Mouse (Mus musculus): Measurements from ENCODE around the gene Parvg. TPM values are rescaled to one million over a fixed set of nuclear protein-coding genes. Genes with fewer than 3 reads are reported as not detected.

Gene Parvg
- polyA plus RNA-seq, 1 experiment = 5.6 TPM

DNA sequence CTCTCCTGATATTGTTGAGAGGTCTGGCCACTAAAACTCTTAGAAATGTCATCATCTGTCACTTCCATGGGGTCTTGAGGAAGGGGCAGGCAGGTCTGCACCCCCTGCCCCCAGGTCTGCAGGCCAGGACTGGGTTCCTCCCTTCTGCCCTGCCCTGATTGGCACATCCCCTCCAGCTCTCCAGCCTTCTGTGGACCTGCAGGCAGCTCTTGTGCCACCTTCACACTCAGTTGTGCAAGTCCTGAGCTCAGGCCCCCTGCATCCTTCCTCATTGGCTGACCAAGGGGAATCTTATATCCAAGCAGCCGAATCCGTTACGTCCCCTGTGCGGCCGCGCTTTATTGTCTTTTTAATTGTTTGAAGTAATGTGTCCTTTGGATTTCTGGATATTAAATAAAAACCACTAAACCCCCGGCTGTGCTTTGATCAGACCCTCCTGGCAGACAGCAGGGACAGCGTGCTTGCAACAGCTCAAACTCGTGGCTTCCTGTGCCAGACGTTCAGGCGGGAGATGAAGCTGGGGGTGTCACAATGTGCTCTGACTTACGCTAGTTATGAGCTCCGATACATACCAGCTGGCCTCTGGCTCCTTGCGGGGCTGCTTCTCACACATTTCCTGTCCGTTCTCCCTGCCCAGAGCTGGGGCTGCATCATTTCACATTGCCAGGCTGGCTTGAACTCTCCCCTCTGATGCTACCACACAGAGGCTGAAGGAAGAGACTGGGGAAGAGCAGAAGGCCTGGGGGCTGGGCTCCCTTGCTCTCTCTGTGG lies 8.4 kb upstream of the Parvg start:
- TF ChIP-seq POLR2A (IDR thresholded peaks at IDR 0.05; ENCODE audit: extremely low read depth, insufficient read depth, low read length) (no peak), CTCF (IDR thresholded peaks at IDR 0.05; ENCODE audit: extremely low read depth, insufficient read depth, low read length) (no peak)
- Histone ChIP-seq H3K27ac (ENCODE audit: insufficient read depth, low read length) (no peak overlapping the region), H3K4me1 (ENCODE audit: control insufficient read depth, insufficient read depth, low read length) (0 out of 2 replicates have a peak, but pooled peaks cover 2% of the 10 kb centered on the region), H3K4me3 (ENCODE audit: insufficient read depth, low read length) (no peak overlapping the region)

DNA sequence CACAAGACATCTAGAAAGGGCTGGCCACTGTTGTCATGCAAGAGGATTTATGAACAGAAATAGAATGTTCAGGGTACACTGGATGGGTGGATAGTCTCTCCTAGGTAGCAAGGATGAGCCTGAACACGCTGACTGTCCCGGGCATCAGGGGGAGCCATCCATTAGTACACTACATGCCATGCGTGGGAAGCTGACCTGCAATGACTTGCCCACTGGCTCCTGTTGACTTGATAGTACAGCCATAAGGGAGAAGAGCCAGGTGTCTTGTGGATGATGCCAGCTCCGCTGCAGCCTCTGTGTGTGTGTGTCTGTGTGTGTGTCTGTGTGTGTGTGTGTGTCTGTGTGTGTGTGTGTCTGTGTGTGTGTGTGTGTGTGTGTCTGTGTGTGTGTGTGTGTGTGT lies 4.4 kb upstream of the Parvg start:
- TF ChIP-seq POLR2A (IDR thresholded peaks at IDR 0.05; ENCODE audit: extremely low read depth, insufficient read depth, low read length) (no peak), CTCF (IDR thresholded peaks at IDR 0.05; ENCODE audit: extremely low read depth, insufficient read depth, low read length) (no peak)
- H3K27ac ChIP-seq (ENCODE audit: insufficient read depth, low read length) = no peak overlapping the region
- H3K4me1 ChIP-seq (ENCODE audit: control insufficient read depth, insufficient read depth, low read length) = 0 out of 2 replicates have a peak, but pooled peaks cover 2% of the 10 kb centered on the region
- H3K4me3 ChIP-seq (ENCODE audit: insufficient read depth, low read length) = no peak overlapping the region

DNA sequence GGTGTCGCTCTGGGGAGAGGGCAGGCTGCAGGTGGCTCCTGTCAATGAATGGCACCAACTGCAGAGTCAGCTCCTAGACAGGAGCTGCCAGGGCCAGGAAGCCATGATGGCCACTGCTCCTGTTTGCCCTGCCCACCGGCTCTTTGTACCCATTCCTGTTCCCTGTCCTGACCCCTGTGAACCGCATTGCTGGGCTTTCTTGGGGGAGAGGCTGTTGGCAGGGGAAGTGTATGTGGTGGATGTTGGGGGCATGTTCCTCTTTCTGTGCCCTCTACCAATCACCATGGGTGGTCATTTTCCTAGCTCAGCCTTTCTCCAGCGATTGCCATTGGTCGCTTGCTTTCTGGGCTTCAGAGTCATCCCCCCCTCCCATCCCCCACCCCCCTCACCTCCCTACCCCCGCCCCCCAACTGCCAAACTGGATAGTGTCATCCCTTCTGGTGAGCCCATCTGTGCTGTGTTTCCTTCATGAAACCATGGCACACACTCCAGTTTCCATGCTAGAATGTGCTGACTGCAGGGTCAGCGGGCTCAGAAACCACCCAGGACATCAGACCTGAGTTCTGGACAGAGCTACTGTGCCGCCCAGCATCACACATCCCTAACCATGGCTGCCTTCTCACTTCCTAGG lies 2.2 kb upstream of the Parvg start:
- H3K4me1 ChIP-seq (ENCODE audit: control insufficient read depth, insufficient read depth, low read length) = no peaks in the 10 kb centered on the region
- H3K4me3 ChIP-seq (ENCODE audit: insufficient read depth, low read length) = no peak overlapping the region
- H3K27ac ChIP-seq (ENCODE audit: insufficient read depth, low read length) = no peak overlapping the region
- TF ChIP-seq POLR2A (IDR thresholded peaks at IDR 0.05; ENCODE audit: extremely low read depth, insufficient read depth, low read length) (no peak), CTCF (IDR thresholded peaks at IDR 0.05; ENCODE audit: extremely low read depth, insufficient read depth, low read length) (no peak)

DNA sequence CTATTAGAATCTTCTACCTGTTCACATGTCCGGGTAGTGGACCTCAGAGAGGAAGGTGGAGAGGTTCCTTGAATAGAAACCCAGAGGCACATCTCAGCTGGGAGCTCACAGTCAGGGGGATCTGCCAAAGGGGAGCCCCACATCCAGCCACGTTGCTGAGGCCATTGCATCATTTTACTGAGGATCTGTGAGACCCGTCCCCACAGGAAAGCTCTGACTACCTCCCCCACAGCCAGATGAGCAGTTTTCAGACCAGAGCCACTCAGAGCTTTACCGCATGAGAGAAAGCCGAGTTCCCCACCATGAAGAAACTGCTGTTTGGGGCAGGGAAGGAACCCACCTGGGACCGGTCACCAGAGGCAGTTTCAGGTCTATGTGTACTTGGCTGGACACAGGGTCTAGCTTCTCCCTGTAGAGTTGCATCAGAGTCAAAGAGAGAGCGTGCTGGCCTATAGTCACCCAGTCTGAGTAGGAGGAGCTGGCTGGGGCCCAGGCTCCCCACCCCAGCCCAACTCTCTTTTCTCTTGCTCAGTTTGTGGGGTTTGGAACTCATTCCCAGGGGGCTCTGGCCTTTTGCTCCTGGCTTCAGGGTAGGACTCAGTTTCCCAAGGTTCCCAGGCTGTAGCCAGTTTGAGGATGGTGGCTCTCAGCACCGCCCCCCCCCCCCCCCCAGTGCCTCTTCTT lies 1.2 kb downstream of the Parvg start:
- Histone ChIP-seq H3K4me1 (ENCODE audit: control insufficient read depth, insufficient read depth, low read length) (no peaks in the 10 kb centered on the region), H3K27ac (ENCODE audit: insufficient read depth, low read length) (peak overlapping the region; percentile 36; the same call in 1 of the 2 replicates), H3K4me3 (ENCODE audit: insufficient read depth, low read length) (no peak overlapping the region)
- TF ChIP-seq CTCF (IDR thresholded peaks at IDR 0.05; ENCODE audit: extremely low read depth, insufficient read depth, low read length) = no peak
- TF ChIP-seq POLR2A (IDR thresholded peaks at IDR 0.05; ENCODE audit: extremely low read depth, insufficient read depth, low read length) = no peak

DNA sequence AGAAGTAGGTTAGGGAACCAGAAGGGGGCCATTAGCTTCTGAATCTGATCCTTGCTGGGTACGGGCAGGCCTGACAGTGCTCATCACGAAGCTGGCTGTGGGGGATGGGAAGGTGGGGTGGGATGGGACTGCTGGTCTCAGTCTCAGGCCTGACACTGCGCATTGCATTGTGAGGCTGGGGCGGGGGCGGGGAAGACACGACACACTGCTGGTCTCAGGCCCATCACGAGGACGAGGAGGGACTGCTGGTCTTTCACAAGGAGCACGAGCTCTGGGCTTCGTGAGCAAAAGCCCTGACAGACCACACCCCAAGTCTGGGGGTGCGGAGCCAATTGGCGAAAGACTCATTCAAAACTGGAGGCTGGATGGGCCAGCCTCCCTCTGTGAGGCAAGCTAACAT lies 1.9 kb downstream of the Parvg start:
- TF ChIP-seq POLR2A (IDR thresholded peaks at IDR 0.05; ENCODE audit: extremely low read depth, insufficient read depth, low read length) (no peak), CTCF (IDR thresholded peaks at IDR 0.05; ENCODE audit: extremely low read depth, insufficient read depth, low read length) (no peak)
- no peaks in the 10 kb centered on the region for H3K4me1 ChIP-seq (ENCODE audit: control insufficient read depth, insufficient read depth, low read length)

DNA sequence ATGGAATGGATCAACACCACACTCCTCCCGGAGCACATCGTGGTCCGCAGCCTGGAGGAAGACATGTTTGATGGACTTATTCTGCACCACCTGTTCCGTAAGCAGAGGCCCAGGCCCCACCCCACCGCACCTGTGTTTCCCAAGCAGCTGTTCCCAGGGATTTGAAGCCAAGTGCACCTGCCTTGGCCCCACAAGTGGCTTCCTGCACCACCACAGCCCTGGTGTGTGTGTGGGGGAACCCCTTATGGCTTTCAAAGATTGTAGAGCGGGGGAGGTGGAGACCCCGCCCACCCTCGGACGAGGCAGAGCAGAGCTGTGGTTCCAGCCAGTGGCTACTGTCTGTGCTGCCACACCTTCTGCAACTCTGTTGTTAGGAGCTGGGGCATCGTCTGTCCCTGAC lies 5.0 kb downstream of the Parvg start:
- TF ChIP-seq CTCF (IDR thresholded peaks at IDR 0.05; ENCODE audit: extremely low read depth, insufficient read depth, low read length) (no peak), POLR2A (IDR thresholded peaks at IDR 0.05; ENCODE audit: extremely low read depth, insufficient read depth, low read length) (no peak)
- Histone ChIP-seq H3K4me1 (ENCODE audit: control insufficient read depth, insufficient read depth, low read length) (no peaks in the 10 kb centered on the region), H3K27ac (ENCODE audit: insufficient read depth, low read length) (no peak overlapping the region), H3K4me3 (ENCODE audit: insufficient read depth, low read length) (no peak overlapping the region)

More for the DNA sequence above, 1.9 kb downstream of the Parvg start:
- H3K4me3 ChIP-seq (ENCODE audit: insufficient read depth, low read length) = no peak overlapping the region
- H3K27ac ChIP-seq (ENCODE audit: insufficient read depth, low read length) = no peak overlapping the region

DNA sequence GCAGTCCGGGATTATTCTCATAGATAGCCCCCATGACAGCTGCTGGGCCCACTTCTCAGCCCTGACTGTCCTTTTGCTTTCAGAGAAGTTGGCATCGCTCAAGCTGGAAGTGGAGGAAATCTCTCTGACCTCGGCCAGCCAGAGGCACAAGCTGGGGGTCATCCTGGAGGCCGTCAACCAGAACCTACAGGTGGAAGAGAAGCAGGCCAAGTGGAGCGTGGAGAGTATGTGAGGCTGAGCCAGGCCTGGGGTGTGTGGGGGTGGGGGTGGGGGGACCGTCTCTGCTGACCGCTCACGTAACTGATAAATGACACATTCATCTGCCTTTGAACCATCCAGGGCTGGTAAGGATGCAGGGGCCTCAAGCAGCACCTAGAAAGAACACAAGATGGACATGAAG lies 6.1 kb downstream of the Parvg start:
- no peak overlapping the region for H3K27ac ChIP-seq (ENCODE audit: insufficient read depth, low read length)
- H3K4me3 ChIP-seq (ENCODE audit: insufficient read depth, low read length) = no peak overlapping the region
- H3K4me1 ChIP-seq (ENCODE audit: control insufficient read depth, insufficient read depth, low read length) = no peaks in the 10 kb centered on the region
- TF ChIP-seq POLR2A (IDR thresholded peaks at IDR 0.05; ENCODE audit: extremely low read depth, insufficient read depth, low read length) (no peak), CTCF (IDR thresholded peaks at IDR 0.05; ENCODE audit: extremely low read depth, insufficient read depth, low read length) (no peak)

DNA sequence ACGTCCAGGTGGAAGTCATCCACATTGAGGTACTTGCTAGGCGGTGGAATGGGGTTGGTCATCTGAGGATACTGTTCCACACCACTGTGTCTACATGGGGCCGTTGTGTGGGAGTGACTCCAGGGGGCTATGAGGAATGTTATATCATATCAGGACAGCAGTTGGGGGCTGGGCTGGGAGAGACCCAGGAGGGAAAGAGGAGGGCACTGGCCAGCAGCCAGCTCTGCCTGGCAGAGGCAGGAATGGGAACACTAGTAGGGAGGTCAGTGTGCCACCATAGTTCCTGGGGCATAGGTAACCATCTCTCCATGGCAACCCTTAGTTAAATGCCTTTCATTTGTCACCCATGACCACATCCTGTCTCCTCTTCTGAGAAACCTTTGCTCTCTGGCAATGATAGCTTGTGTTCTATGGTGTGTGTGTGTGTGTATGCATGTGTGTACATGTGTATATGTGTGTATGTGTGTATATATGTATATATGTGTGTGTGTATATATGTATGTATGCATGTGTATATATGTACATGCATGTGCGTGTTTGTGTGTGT lies 7.3 kb downstream of the Parvg start:
- Histone ChIP-seq H3K4me3 (ENCODE audit: insufficient read depth, low read length) (no peak overlapping the region), H3K4me1 (ENCODE audit: control insufficient read depth, insufficient read depth, low read length) (peaks cover under 1% of the 10 kb centered on the region; the same call in 1 of the 2 replicates), H3K27ac (ENCODE audit: insufficient read depth, low read length) (no peak overlapping the region)
- TF ChIP-seq CTCF (IDR thresholded peaks at IDR 0.05; ENCODE audit: extremely low read depth, insufficient read depth, low read length) (no peak), POLR2A (IDR thresholded peaks at IDR 0.05; ENCODE audit: extremely low read depth, insufficient read depth, low read length) (no peak)

DNA sequence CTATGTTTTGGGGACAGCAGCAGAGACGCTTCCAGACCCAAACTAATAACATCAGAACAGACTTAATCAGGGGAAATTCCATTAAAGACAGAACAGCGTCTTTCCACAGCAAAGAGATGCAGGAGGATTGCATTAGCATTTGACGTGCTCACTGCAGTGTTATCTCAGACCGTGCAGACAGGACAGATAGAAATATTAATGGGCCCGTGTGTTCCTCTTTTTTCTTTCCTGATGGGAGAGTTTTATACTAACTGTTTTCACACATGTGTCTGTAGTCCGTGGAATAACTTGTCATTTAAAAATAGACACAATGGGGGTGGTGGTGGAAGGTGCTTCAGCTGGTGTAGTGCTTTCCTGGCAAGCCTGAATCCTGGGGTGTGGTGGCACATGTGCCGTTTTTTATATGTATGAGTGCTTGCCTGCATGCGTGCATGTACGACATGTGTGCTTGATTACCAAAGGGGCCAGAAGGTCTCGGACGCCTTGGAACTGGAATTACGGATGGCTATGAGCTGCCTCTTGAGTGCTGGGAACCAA lies 12.5 kb downstream of the Parvg start:
- no peak overlapping the region for H3K27ac ChIP-seq (ENCODE audit: insufficient read depth, low read length)
- no peak for TF ChIP-seq POLR2A (IDR thresholded peaks at IDR 0.05; ENCODE audit: extremely low read depth, insufficient read depth, low read length)
- H3K4me1 ChIP-seq (ENCODE audit: control insufficient read depth, insufficient read depth, low read length) = peaks cover 5% of the 10 kb centered on the region; the same call in 1 of the 2 replicates
- no peak overlapping the region for H3K4me3 ChIP-seq (ENCODE audit: insufficient read depth, low read length)

Measured in cortical plate, adult 2 months (tissue).